Mouse (Mus musculus): ENCODE results near the gene Wnt5b.
A peak's percentile ranks its signal among the peaks of the same experiment; 100 is the strongest.
"Not testable (repeated sequence)": the region's sequence is repeated elsewhere in the genome, so short reads cannot be mapped to it uniquely, and the experiment has no call there.

Wnt5b gene

GRCm38 (mm10) chr6:119450965-119451943, 92.9 kb downstream of the Wnt5b start:
- no peak for DNase-seq

GRCm38 (mm10) chr6:119449060-119449499, 95.1 kb downstream of the Wnt5b start:
- peak; percentile 78 for DNase-seq

GRCm38 (mm10) chr6:119448321-119449059, 95.7 kb downstream of the Wnt5b start:
- DNase-seq: peak; percentile 51

- no peak for DNase-seq
Measured at GRCm38 (mm10) chr6:119445671-119446607, 98.2 kb downstream of the Wnt5b start.

GRCm38 (mm10) chr6:119443742-119444645, 100.2 kb downstream of the Wnt5b start:
- DNase-seq: peak; percentile 86

- DNase-seq: not testable (repeated sequence)
Measured at GRCm38 (mm10) chr6:119442729-119443128, 101.4 kb downstream of the Wnt5b start.

GRCm38 (mm10) chr6:119437894-119438761, 106.0 kb downstream of the Wnt5b start:
- no peak for DNase-seq

GRCm38 (mm10) chr6:119434394-119434793, 109.8 kb downstream of the Wnt5b start:
- DNase-seq: no peak

- peak; percentile 61 for DNase-seq
Measured at GRCm38 (mm10) chr6:119431751-119432324, 112.3 kb downstream of the Wnt5b start.

GRCm38 (mm10) chr6:119430508-119430907, 113.6 kb downstream of the Wnt5b start:
- peak; percentile 93 for DNase-seq

GRCm38 (mm10) chr6:119429311-119429710, 114.8 kb downstream of the Wnt5b start:
- DNase-seq: no peak

- DNase-seq: peak; percentile 69
Measured at GRCm38 (mm10) chr6:119428611-119429010, 115.5 kb downstream of the Wnt5b start.

GRCm38 (mm10) chr6:119421001-119421400, 123.1 kb downstream of the Wnt5b start:
- no peak for DNase-seq

GRCm38 (mm10) chr6:119420357-119420756, 123.8 kb downstream of the Wnt5b start:
- no peak for DNase-seq

- no peak for DNase-seq
Measured at GRCm38 (mm10) chr6:119419412-119419811, 124.7 kb downstream of the Wnt5b start.

- DNase-seq: peak; percentile 91
Measured at GRCm38 (mm10) chr6:119418392-119419251, 125.5 kb downstream of the Wnt5b start.

- no peak for DNase-seq
Measured at GRCm38 (mm10) chr6:119417821-119418220, 126.3 kb downstream of the Wnt5b start.

GRCm38 (mm10) chr6:119417354-119417753, 126.8 kb downstream of the Wnt5b start, which contains the start of gene Adipor2:
TSS of gene Adipor2 (minus strand) at chr6:119417704.
- peak; percentile 93 for DNase-seq

- no peak for DNase-seq
Measured at GRCm38 (mm10) chr6:119416643-119417042, 127.5 kb downstream of the Wnt5b start.

Measured in lung, postnatal 36 days (tissue).